Mouse (Mus musculus): ENCODE measurements at regions not wholly inside any gene's neighbourhood (a gene's known extent, or its start where the extent isn't known, plus 50 kb on each side); places are given as distances from the start of the nearest gene placed in this dataset.
"Not testable (repeated sequence)": the region's sequence is repeated elsewhere in the genome, so short reads cannot be mapped to it uniquely, and the experiment has no call there.

GRCm38 (mm10) chr5:18717425-18717824, 357.3 kb upstream of the Gnai1 start:
- CTCF ChIA-PET: no interaction called here

GRCm38 (mm10) chr5:18688488-18688887, 328.3 kb upstream of the Gnai1 start:
- CTCF ChIA-PET: no interaction called here
- POLR2A ChIA-PET: interaction anchor here in 3 of 4 experiments (0.8 to 2.7 kb wide), 11 partner anchors 11 to 466 kb away, joined by 3 to 44 read pairs (median 7); no protein-coding TSS in a partner anchor

More at GRCm38 (mm10) chr5:18717425-18717824, 357.3 kb upstream of the Gnai1 start:
- POLR2A ChIA-PET: no interaction called here

- CTCF ChIA-PET: interaction anchor here in 1 of 4 experiments (0.6 kb wide), 1 partner anchor 68 kb away, joined by 3 read pairs; no protein-coding TSS in a partner anchor
- POLR2A ChIA-PET: interaction anchor here in 3 of 4 experiments (0.8 to 2.7 kb wide), 9 partner anchors 13 to 235 kb away, joined by 3 to 44 read pairs (median 3); no protein-coding TSS in a partner anchor
These were observed 327.2 kb upstream of the Gnai1 start for GRCm38 (mm10) chr5:18687341-18687740.

GRCm38 (mm10) chr5:18653925-18654324, 293.8 kb upstream of the Gnai1 start:
- ChIA-PET POLR2A (no interaction called here), CTCF (no interaction called here)

GRCm38 (mm10) chr5:18630864-18631263, 270.7 kb upstream of the Gnai1 start:
- POLR2A ChIA-PET, CTCF ChIA-PET: not testable (repeated sequence)
